Mouse (Mus musculus) kidney, adult 2 months (tissue): ENCODE results near the gene Gm49380. TPM values are rescaled to one million over a fixed set of nuclear protein-coding genes. Genes with fewer than 3 reads are reported as not detected.
A peak's percentile ranks its signal among the peaks of the same experiment; 100 is the strongest.

ENCODE experiments used
- DNase-seq: peaks from one replicate; pipeline ENCODE4 v3.0.0; 2021
- H3K27ac ChIP-seq: fragments of 200-500 bp; 2 replicates; pipeline ENCODE4 v1.5.1; 2012; ENCODE audit warnings: low read depth, low read length, control low read depth, inconsistent platforms; ENCODE audit not compliant: insufficient read depth
- H3K27me3 ChIP-seq: fragments of 200-500 bp; replicated peaks from 2 replicates; pipeline ENCODE4 v1.6.1; 2012; ENCODE audit warnings: mild to moderate bottlenecking, moderate library complexity, low read length, inconsistent platforms; ENCODE audit not compliant: control insufficient read depth, insufficient read depth
- H3K36me3 ChIP-seq: fragments of 200-500 bp; 2 replicates; pipeline ENCODE4 v1.6.1; 2012; ENCODE audit warnings: mild to moderate bottlenecking, moderate library complexity, low read length, inconsistent platforms; ENCODE audit not compliant: control insufficient read depth, insufficient read depth
- H3K4me1 ChIP-seq: fragments of 200-500 bp; 2 replicates; pipeline ENCODE4 v1.6.1; 2011; ENCODE audit warnings: low read length; ENCODE audit not compliant: control insufficient read depth, insufficient read depth
- H3K4me3 ChIP-seq: fragments of 200-500 bp; 2 replicates; pipeline ENCODE4 v1.5.1; 2011; ENCODE audit warnings: mild to moderate bottlenecking, low read depth, low read length, control low read depth; ENCODE audit not compliant: insufficient read depth
- CTCF ChIP-seq: fragments of 200-500 bp; conservative IDR thresholded peaks from 2 replicates; pipeline ENCODE4 v1.5.1; 2011; ENCODE audit warnings: low read depth, mild to moderate bottlenecking, control low read depth, low read length, moderate library complexity, mixed read lengths; ENCODE audit not compliant: insufficient read depth, insufficient read length
- POLR2A ChIP-seq: fragments of 200-500 bp; IDR thresholded peaks from one replicate; pipeline ENCODE4 v1.6.1; 2011; ENCODE audit warnings: low read depth, low read length, control low read depth
- WGBS: fragments of 180-500 bp; shearing (Covaris S2); methylation state at CpG from one replicate; pipeline ENCODE4 v1.1.7; 2018; 5-methylcytosine and 5-hydroxymethylcytosine counted together
- polyA plus RNA-seq: library from polyadenylated mRNA; depleted of rRNA; stranded (reverse); fragments of >200 nt; gene quantifications from 2 replicates; pipeline ENCODE4 v1.2.3, GENCODE M21; 2012

The Gm49380 gene
- polyA plus RNA-seq, 1 experiment: not detected

DNA sequence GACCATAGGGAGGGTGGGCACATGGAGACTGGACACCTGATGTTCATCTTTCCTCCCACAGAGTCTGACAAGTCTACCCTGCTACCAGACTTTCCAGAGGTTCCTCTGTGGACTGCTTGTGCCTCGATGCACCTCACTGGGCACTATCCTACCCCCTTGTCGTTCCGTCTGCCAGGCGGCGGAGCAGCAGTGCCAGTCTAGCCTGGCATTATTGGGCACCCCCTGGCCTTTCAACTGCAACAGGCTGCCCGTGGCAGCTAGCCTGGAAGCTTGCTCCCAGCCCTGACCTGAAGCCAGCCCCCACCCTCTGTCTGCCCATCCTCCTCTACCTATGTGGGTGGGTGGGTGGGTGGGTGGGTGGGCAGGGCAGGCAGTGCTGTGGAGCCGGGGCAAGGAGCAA is 7.1 kb downstream of the Gm49380 start:
- no peak for DNase-seq
- Histone ChIP-seq H3K27ac (no peak overlapping the region), H3K27me3 (no peaks in the 10 kb centered on the region), H3K4me1 (peaks cover 4% of the 10 kb centered on the region; the same call in 1 of the 2 replicates), H3K4me3 (no peak overlapping the region), H3K36me3 (no peaks in the 10 kb centered on the region)
- WGBS: 58% methylated on average over 7 of the region's 7 CpGs
- TF ChIP-seq POLR2A (no peak), CTCF (no peak)

DNA sequence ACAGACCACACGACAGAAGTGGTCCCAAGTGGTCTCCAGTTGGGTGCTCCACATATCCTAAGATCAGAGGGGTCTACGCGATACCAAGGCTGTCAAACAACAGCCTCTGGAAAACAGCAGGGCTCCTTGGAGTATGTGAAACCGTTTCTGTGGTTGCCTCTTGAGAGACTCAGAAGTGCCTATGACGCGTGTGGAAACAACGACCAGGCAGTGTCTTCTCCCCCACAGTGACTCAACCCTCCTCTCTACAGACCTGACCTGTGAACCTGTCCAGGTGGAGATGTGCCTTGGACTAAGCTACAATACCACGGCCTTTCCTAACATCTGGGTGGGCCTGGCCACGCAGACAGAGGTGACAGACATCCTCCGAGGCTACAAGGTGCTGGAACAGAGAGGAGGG is 7.5 kb downstream of the Gm49380 start:
- H3K27me3 ChIP-seq: no peaks in the 10 kb centered on the region

DNA sequence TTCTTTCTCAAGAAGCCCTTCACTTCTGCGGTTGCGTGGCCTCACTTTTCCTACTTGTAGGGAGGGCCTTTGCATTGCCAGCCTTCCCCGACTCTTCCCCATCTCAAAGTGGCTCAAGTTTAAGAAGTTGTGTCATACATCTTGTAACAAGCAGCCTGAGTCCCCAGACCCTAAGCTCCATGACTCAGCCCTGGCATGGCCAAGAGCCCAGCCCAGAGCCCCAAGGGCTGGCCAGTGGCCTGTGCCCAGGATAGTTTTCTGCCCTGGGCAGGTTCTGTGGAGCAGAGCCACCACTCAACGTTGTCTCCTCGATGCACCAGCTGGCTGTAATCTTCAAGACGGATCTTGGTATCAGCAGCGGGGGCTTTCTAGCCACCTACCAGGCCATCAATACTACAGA is 8.4 kb downstream of the Gm49380 start:
- DNase-seq: no peak

More for the DNA sequence above, 7.5 kb downstream of the Gm49380 start:
- no peak overlapping the region for H3K27ac ChIP-seq
- H3K4me3 ChIP-seq: no peak overlapping the region
- 75% methylated on average over 10 of the region's 10 CpGs for WGBS
- no peaks in the 10 kb centered on the region for H3K36me3 ChIP-seq
- peaks cover 4% of the 10 kb centered on the region; the same call in 1 of the 2 replicates for H3K4me1 ChIP-seq
- TF ChIP-seq CTCF (no peak), POLR2A (no peak)
- no peak for DNase-seq

DNA sequence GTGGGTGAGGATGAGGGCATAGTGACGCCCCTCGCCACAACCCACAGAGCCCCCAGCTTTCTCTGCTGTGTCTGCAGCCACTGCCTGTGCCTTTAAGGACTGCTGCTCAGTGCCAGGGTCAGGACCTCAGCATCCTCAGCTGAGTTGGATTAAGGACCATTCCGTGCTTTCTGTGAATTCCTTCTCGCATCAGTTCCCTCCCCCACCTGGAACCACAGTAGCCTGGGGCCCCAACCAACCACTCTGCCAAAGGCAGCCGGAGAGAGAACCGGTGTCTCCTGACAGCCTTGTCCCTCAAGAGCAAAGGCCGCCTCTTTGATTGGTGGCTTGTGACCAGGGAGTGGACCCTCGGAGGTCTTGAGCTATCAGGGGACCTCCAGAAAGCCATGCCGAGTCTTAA is 11.8 kb downstream of the Gm49380 start, which contains the start of gene Mfrp:
Gene Mfrp (plus strand): TSS at position 240 of the 400 bp plus-strand sequence.
- Histone ChIP-seq H3K4me1 (no peaks in the 10 kb centered on the region), H3K4me3 (no peak within 1 kb of the TSS), H3K27ac (no peak within 1 kb of the TSS; the same call in 1 of the 2 replicates), H3K27me3 (no peaks in the 10 kb centered on the region), H3K36me3 (no peaks in the 10 kb centered on the region)
- WGBS: 54% methylated on average over 9 of the region's 9 CpGs
- DNase-seq: no peak
- TF ChIP-seq POLR2A: no peak
- TF ChIP-seq CTCF: no peak

More for the DNA sequence above, 8.4 kb downstream of the Gm49380 start:
- Histone ChIP-seq H3K36me3 (no peaks in the 10 kb centered on the region), H3K4me1 (peaks cover 4% of the 10 kb centered on the region; the same call in 1 of the 2 replicates), H3K27me3 (no peaks in the 10 kb centered on the region), H3K27ac (no peak overlapping the region), H3K4me3 (no peak overlapping the region)
- 88% methylated on average over 7 of the region's 7 CpGs for WGBS
- TF ChIP-seq CTCF (no peak), POLR2A (no peak)

DNA sequence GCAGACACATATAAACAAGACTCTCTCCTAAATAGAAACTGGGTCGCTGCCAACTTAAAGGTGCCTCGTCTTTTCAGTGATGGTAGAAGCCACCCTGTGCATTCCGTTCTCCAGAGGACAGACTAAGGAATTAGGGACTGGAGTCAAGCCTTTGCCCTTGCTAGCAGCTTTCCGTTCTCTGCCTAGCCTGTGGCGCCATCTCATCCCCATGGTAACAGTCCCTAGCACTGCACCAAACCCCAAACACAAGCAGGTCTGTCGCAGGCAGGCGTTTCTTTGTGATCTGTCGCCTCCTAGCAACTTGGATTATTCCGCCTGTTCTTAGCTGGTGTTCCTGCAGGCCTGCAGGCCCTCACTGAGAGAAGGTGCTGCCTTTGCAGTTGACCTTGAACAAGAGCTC is 16.8 kb downstream of the Gm49380 start:
- Histone ChIP-seq H3K36me3 (peaks cover 4% of the 10 kb centered on the region), H3K4me1 (no peaks in the 10 kb centered on the region), H3K4me3 (no peak overlapping the region), H3K27ac (peak overlapping the region; percentile 14), H3K27me3 (no peaks in the 10 kb centered on the region)
- peak; percentile 62 for DNase-seq
- no peak for TF ChIP-seq POLR2A
- no peak for TF ChIP-seq CTCF
- 39% methylated on average over 9 of the region's 9 CpGs for WGBS

DNA sequence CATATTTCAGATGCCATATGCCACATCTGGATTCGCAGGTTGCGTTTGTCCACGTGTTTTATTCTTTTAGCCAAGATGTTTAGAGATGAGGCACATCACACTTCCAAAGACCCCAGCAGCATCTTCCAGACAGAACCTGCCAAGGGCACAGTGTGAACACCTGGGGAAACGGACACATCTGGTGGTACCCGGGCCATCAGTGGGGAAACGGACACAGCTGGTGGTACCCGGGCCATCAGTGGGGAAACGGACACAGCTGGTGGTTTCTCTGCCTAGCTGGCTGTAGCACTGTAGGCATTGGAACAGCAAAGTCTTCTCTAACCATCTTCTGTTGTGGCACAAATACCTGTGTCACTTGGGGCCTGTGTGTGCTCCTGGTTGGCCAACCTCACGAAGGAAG is 17.5 kb downstream of the Gm49380 start:
- Histone ChIP-seq H3K4me3 (no peak overlapping the region), H3K27me3 (no peaks in the 10 kb centered on the region), H3K36me3 (peaks cover 7% of the 10 kb centered on the region), H3K4me1 (no peaks in the 10 kb centered on the region), H3K27ac (no peak overlapping the region)
- TF ChIP-seq CTCF: no peak
- WGBS: 92% methylated on average over 9 of the region's 9 CpGs
- DNase-seq: no peak

DNA sequence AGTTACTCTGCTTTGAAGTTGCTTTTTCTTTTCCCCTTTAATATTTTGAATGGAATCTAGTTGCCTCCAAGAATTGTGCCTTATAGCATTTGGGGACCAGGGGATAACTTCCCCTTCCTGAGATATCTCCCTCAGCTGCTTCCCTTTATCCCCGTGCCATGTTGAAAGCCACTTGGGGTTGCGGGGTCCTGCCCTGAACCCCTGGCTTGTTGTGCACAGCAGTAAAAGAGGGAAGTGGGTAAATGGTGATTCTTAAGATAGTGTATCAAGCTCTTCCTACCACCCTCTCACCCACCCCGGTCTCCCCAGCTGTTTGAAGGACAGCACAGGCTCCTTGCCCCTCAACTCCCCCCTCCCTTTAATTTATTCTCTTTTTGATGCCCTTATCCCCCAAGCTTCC is 18.6 kb downstream of the Gm49380 start:
- TF ChIP-seq CTCF (no peak), POLR2A (no peak)
- no peak for DNase-seq
- H3K36me3 ChIP-seq: peaks cover 9% of the 10 kb centered on the region
- no peak overlapping the region for H3K27ac ChIP-seq
- 92% methylated on average over 3 of the region's 3 CpGs for WGBS
- H3K4me1 ChIP-seq: no peaks in the 10 kb centered on the region
- H3K4me3 ChIP-seq: no peak overlapping the region
- no peaks in the 10 kb centered on the region for H3K27me3 ChIP-seq
